ENCODE assay signal across 8 mouse cellular contexts in the genomic region with DNA sequence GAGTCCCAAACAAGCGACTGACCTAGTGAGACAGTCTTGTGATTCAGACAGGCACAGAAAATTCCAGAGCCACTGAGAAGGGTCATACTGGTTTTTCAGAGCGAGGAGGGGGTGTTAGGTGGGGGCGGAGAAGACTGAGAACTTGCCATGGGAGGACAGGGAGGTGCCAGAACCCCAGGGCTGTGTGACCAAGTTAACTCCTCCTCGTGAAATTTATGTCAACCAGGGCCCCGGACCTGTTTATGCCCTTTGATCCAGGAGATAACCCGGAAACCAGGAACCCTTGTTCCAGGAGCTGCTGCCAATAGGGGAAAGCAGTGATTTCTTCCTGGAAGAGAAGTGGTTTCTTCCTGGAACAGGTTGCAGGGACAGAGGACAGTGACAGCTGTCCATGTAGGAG.
DNase-seq lines count a peak whose midpoint lies in the region; ATAC-seq and TF ChIP-seq lines count a peak whose summit lies in the region.

No protein-coding gene starts in this region.

- H3K4me3 ChIP-seq in intestine, embryonic 14.5 days (ENCODE audit: low read depth, low read length): peak overlapping the region; percentile 51
- H3K4me3 ChIP-seq in liver, postnatal 0 days (ENCODE audit: low read depth, low read length): peak overlapping the region; percentile 14; the same call in 1 of the 2 replicates

- H3K9ac ChIP-seq in intestine, embryonic 14.5 days (ENCODE audit: low read length): peak overlapping the region; percentile 53
- peak overlapping the region; percentile 59 for H3K9ac ChIP-seq in liver, postnatal 0 days (replicated peaks)

- H3K27me3 ChIP-seq in intestine, embryonic 14.5 days (replicated peaks; ENCODE audit: control insufficient read depth, insufficient read depth, low read length): no peaks in the 10 kb centered on the region
- no peaks in the 10 kb centered on the region for H3K27me3 ChIP-seq in liver, postnatal 0 days (ENCODE audit: insufficient read depth, low read length)

- TF ChIP-seq CTCF in liver, postnatal 0 days (IDR thresholded peaks at IDR 0.05; ENCODE audit: low read depth): no peak

- peak; percentile 28 for DNase-seq in cerebellum, adult 11 months
- no peak for DNase-seq in cerebellum, postnatal 4 days (ENCODE audit: low spot score in 2 of 2)
- peak; percentile 58 for DNase-seq in cerebellum, adult 9-10 months
- no peak for DNase-seq in intestine, embryonic 14.5 days (ENCODE audit: low spot score)
- DNase-seq in liver, postnatal 0 days: peak; percentile 46
- DNase-seq in frontal cortex, postnatal 14 days (ENCODE audit: low spot score in 2 of 2): no peak
- no peak for DNase-seq in layer of hippocampus, postnatal 10 days (ENCODE audit: low spot score in 2 of 2)

- 18% methylated on average over 6 of the region's 6 CpGs for WGBS in intestine, embryonic 14.5 days
- 22% methylated on average over 6 of the region's 6 CpGs for WGBS in liver, postnatal 0 days (ENCODE audit: insufficient replicate concordance)

- H3K36me3 ChIP-seq in intestine, embryonic 14.5 days (ENCODE audit: control insufficient read depth, insufficient read depth, low read length): no peaks in the 10 kb centered on the region
- no peaks in the 10 kb centered on the region for H3K36me3 ChIP-seq in liver, postnatal 0 days (replicated peaks; ENCODE audit: insufficient read depth, low read length)

- no peaks in the 10 kb centered on the region for H3K9me3 ChIP-seq in intestine, embryonic 14.5 days (ENCODE audit: control insufficient read depth, low read length)
- H3K9me3 ChIP-seq in liver, postnatal 0 days (ENCODE audit: low read length): no peaks in the 10 kb centered on the region

- ATAC-seq in intestine, embryonic 14.5 days (replicated peaks; ENCODE audit: low FRiP score, low TSS enrichment, low read depth): 0 out of 2 replicates have a peak, but pooled peaks have one; percentile 7
- ATAC-seq in liver, postnatal 0 days: peak; percentile 66
- no peak for ATAC-seq in erythroblast, adult 5-6 weeks (replicated peaks; ENCODE audit: low FRiP score, poor library complexity, severe bottlenecking)

- no peak for TF ChIP-seq EP300 in liver, postnatal 0 days (IDR thresholded peaks at IDR 0.05; ENCODE audit: low read depth)

- peak overlapping the region; percentile 65 for H3K27ac ChIP-seq in intestine, embryonic 14.5 days (ENCODE audit: low read depth)
- H3K27ac ChIP-seq in liver, postnatal 0 days (ENCODE audit: low read depth): peak overlapping the region; percentile 95

- H3K4me2 ChIP-seq in intestine, embryonic 14.5 days (ENCODE audit: low read length): peak overlapping the region; percentile 71
- peak overlapping the region; percentile 70 for H3K4me2 ChIP-seq in liver, postnatal 0 days (ENCODE audit: low read depth, low read length)

- peaks cover 15% of the 10 kb centered on the region; the same call in 1 of the 2 replicates for H3K4me1 ChIP-seq in intestine, embryonic 14.5 days (replicated peaks; ENCODE audit: control insufficient read depth, insufficient read depth, low read length)
- H3K4me1 ChIP-seq in liver, postnatal 0 days (ENCODE audit: insufficient read depth): peaks cover 9% of the 10 kb centered on the region

Comparison
In these comparisons a context has a peak if more than half of its experiments do, and no peak if none do; other contexts are left out.
1. DNase-seq: peak in cerebellum, adult 11 months (single experiment), cerebellum, adult 9-10 months (single experiment) and liver, postnatal 0 days (single experiment); none in cerebellum, postnatal 4 days (0 of 2), intestine, embryonic 14.5 days (single experiment), frontal cortex, postnatal 14 days (0 of 2) and layer of hippocampus, postnatal 10 days (0 of 2).